Mouse (Mus musculus): ENCODE results near the gene Fam114a2. TPM values are rescaled to one million over a fixed set of nuclear protein-coding genes. Genes with fewer than 3 reads are reported as not detected.

The Fam114a2 gene
- polyA plus RNA-seq, 1 experiment from 2014 or later: 96.8 TPM

GRCm38 (mm10) chr11:57496462-57497039, 21.9 kb downstream of the Fam114a2 start:
- no peak overlapping the region for H3K9ac ChIP-seq (replicated peaks; ENCODE audit: low read length)
- ATAC-seq (ENCODE audit: low FRiP score, low TSS enrichment): no peak
- H3K9me3 ChIP-seq (ENCODE audit: low read length): no peaks in the 10 kb centered on the region
- H3K4me3 ChIP-seq (ENCODE audit: low read length): no peak overlapping the region
- peaks cover 57% of the 10 kb centered on the region for H3K36me3 ChIP-seq (ENCODE audit: insufficient read depth, low read length)
- no peaks in the 10 kb centered on the region for H3K27me3 ChIP-seq (ENCODE audit: insufficient read depth, low read length)
- no peak overlapping the region for H3K27ac ChIP-seq (ENCODE audit: low read length)
- 71% methylated on average over 3 of the region's 3 CpGs for WGBS
- no peak overlapping the region for H3K4me2 ChIP-seq (replicated peaks; ENCODE audit: low read depth, low read length)
- H3K4me1 ChIP-seq (ENCODE audit: insufficient read depth, low read length): no peaks in the 10 kb centered on the region

DNA sequence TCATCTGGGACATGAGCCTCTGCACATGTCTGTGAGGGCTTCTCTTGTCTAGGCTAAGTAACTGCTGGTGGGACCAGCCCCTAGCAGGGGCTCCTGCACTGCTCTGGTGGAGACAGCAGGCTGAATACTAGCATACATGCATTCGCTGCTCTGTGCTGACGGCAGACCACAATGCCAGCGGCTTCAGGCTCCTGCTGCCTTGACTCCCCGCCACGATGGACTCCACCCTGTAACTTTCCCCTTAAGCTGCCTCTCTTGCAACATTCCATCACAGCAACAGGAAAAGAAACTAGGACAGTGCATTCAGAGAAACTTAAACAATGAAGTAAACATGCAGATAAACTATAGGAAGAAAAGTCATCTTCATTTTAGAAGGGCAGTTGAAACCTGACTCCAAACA, 30.0 kb downstream of the Fam114a2 start:
- peaks cover 66% of the 10 kb centered on the region for H3K36me3 ChIP-seq (ENCODE audit: insufficient read depth, low read length)
- no peak for ATAC-seq (ENCODE audit: low FRiP score, low TSS enrichment)
- 91% methylated on average over 5 of the region's 5 CpGs for WGBS
- H3K27ac ChIP-seq (ENCODE audit: low read length): no peak overlapping the region
- H3K4me3 ChIP-seq (ENCODE audit: low read length): no peak overlapping the region
- H3K27me3 ChIP-seq (ENCODE audit: insufficient read depth, low read length): no peaks in the 10 kb centered on the region
- no peaks in the 10 kb centered on the region for H3K4me1 ChIP-seq (ENCODE audit: insufficient read depth, low read length)
- H3K4me2 ChIP-seq (replicated peaks; ENCODE audit: low read depth, low read length): no peak overlapping the region
- no peaks in the 10 kb centered on the region for H3K9me3 ChIP-seq (ENCODE audit: low read length)
- no peak overlapping the region for H3K9ac ChIP-seq (replicated peaks; ENCODE audit: low read length)

DNA sequence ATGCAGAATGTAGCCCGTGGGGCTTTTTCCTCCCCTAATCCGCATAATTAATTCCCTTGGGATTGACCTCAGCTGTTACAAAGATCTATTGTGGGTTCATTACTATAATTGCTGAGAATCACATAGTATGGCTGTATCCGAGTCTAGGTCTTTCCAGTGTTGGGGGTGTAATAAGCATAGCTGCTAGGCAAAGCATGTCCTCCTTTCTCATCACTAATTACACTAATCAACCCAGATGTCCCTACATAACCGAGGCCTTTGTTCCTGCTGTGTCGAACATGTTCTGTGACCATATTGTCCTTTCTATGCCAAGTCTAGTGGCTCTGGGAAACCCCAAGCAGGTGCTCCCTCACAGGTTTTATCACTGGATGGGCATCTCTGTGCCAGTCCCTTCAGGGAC, 40.3 kb downstream of the Fam114a2 start:
- ATAC-seq (ENCODE audit: low FRiP score, low TSS enrichment): no peak
- Histone ChIP-seq H3K9me3 (ENCODE audit: low read length) (no peaks in the 10 kb centered on the region), H3K9ac (replicated peaks; ENCODE audit: low read length) (no peak overlapping the region), H3K36me3 (ENCODE audit: insufficient read depth, low read length) (peaks cover 32% of the 10 kb centered on the region), H3K27ac (ENCODE audit: low read length) (no peak overlapping the region), H3K4me2 (replicated peaks; ENCODE audit: low read depth, low read length) (no peak overlapping the region), H3K27me3 (ENCODE audit: insufficient read depth, low read length) (no peaks in the 10 kb centered on the region), H3K4me1 (ENCODE audit: insufficient read depth, low read length) (no peaks in the 10 kb centered on the region), H3K4me3 (ENCODE audit: low read length) (no peak overlapping the region)
- WGBS: 86% methylated on average over 5 of the region's 5 CpGs

GRCm38 (mm10) chr11:57475119-57475518, 43.3 kb downstream of the Fam114a2 start:
- H3K4me2 ChIP-seq (replicated peaks; ENCODE audit: low read depth, low read length): no peak overlapping the region
- H3K4me1 ChIP-seq (ENCODE audit: insufficient read depth, low read length): no peaks in the 10 kb centered on the region
- H3K4me3 ChIP-seq (ENCODE audit: low read length): no peak overlapping the region
- 54% methylated on average over 6 of the region's 6 CpGs for WGBS
- H3K36me3 ChIP-seq (ENCODE audit: insufficient read depth, low read length): peaks cover 7% of the 10 kb centered on the region; the same call in 1 of the 2 replicates
- no peak overlapping the region for H3K9ac ChIP-seq (replicated peaks; ENCODE audit: low read length)
- no peaks in the 10 kb centered on the region for H3K27me3 ChIP-seq (ENCODE audit: insufficient read depth, low read length)
- H3K27ac ChIP-seq (ENCODE audit: low read length): no peak overlapping the region
- no peaks in the 10 kb centered on the region for H3K9me3 ChIP-seq (ENCODE audit: low read length)
- ATAC-seq (ENCODE audit: low FRiP score, low TSS enrichment): no peak

DNA sequence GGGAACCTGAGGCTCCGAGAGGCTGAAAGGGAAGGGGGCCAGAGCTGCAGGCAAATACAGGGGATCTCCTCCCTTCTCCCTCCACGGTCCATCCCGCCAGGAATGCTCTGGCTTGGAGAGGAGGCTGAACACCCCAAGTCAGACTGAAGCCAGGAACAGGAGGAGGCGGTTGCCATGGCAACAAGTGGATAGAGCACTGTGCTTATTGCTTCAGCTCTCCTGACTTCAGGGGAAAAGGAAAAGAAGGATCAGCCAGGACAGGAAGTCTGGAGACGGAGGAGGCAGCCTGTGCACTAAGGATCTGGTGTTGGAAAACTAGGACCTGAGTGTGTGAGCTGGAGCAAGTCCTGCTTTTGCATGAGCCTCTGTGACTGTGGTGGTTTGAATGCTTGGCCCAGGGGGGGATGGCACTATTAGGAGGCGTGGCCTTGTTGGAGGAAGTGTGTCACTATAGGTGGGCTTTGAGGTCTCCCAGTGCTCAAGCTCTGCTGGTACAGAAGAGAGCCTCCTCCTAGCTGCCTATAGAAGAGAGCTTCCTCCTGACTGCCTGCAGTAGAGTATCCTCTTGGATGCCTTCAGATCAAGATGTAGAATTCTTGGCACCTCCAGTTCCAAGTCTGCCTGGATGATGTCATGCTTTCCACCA, 44.0 kb downstream of the Fam114a2 start:
- no peak overlapping the region for H3K4me2 ChIP-seq (replicated peaks; ENCODE audit: low read depth, low read length)
- H3K27me3 ChIP-seq (ENCODE audit: insufficient read depth, low read length): no peaks in the 10 kb centered on the region
- 73% methylated on average over 6 of the region's 6 CpGs for WGBS
- no peaks in the 10 kb centered on the region for H3K9me3 ChIP-seq (ENCODE audit: low read length)
- H3K36me3 ChIP-seq (ENCODE audit: insufficient read depth, low read length): peaks cover 7% of the 10 kb centered on the region; the same call in 1 of the 2 replicates
- no peak for ATAC-seq (ENCODE audit: low FRiP score, low TSS enrichment)
- no peaks in the 10 kb centered on the region for H3K4me1 ChIP-seq (ENCODE audit: insufficient read depth, low read length)
- no peak overlapping the region for H3K27ac ChIP-seq (ENCODE audit: low read length)
- H3K4me3 ChIP-seq (ENCODE audit: low read length): no peak overlapping the region
- H3K9ac ChIP-seq (replicated peaks; ENCODE audit: low read length): no peak overlapping the region

GRCm38 (mm10) chr11:57470979-57471378, 47.4 kb downstream of the Fam114a2 start:
- H3K36me3 ChIP-seq (ENCODE audit: insufficient read depth, low read length): no peaks in the 10 kb centered on the region
- no peak overlapping the region for H3K4me2 ChIP-seq (replicated peaks; ENCODE audit: low read depth, low read length)
- no peaks in the 10 kb centered on the region for H3K4me1 ChIP-seq (ENCODE audit: insufficient read depth, low read length)
- H3K4me3 ChIP-seq (ENCODE audit: low read length): no peak overlapping the region
- no peak overlapping the region for H3K27ac ChIP-seq (ENCODE audit: low read length)
- H3K27me3 ChIP-seq (ENCODE audit: insufficient read depth, low read length): no peaks in the 10 kb centered on the region
- ATAC-seq (ENCODE audit: low FRiP score, low TSS enrichment): no peak
- 90% methylated on average over 7 of the region's 7 CpGs for WGBS
- no peaks in the 10 kb centered on the region for H3K9me3 ChIP-seq (ENCODE audit: low read length)
- no peak overlapping the region for H3K9ac ChIP-seq (replicated peaks; ENCODE audit: low read length)

DNA sequence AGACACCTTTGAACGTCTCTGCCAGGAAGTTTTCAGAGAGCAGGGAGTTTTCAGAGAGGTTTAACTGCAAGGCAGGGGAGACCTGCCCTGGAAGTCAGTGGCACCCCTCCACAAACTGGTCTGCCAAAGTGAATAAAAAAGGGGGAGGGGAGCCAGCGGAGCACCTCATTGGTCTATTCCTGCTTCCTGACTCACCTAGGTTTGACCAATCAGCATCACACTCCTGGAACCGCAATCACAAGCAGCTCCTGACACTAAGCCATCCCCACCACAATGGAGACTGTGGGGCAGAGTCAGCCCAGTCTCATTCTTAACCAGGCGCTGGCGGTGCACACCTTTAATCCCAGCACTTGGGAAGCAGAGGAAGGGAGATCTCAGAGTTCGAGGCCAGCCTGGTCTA, 48.4 kb downstream of the Fam114a2 start:
- no peak overlapping the region for H3K9ac ChIP-seq (replicated peaks; ENCODE audit: low read length)
- no peak overlapping the region for H3K4me3 ChIP-seq (ENCODE audit: low read length)
- H3K9me3 ChIP-seq (ENCODE audit: low read length): no peaks in the 10 kb centered on the region
- WGBS: 54% methylated on average over 6 of the region's 6 CpGs
- H3K4me1 ChIP-seq (ENCODE audit: insufficient read depth, low read length): no peaks in the 10 kb centered on the region
- no peaks in the 10 kb centered on the region for H3K36me3 ChIP-seq (ENCODE audit: insufficient read depth, low read length)
- H3K27me3 ChIP-seq (ENCODE audit: insufficient read depth, low read length): no peaks in the 10 kb centered on the region
- H3K4me2 ChIP-seq (replicated peaks; ENCODE audit: low read depth, low read length): no peak overlapping the region
- H3K27ac ChIP-seq (ENCODE audit: low read length): no peak overlapping the region
- ATAC-seq (ENCODE audit: low FRiP score, low TSS enrichment): no peak

DNA sequence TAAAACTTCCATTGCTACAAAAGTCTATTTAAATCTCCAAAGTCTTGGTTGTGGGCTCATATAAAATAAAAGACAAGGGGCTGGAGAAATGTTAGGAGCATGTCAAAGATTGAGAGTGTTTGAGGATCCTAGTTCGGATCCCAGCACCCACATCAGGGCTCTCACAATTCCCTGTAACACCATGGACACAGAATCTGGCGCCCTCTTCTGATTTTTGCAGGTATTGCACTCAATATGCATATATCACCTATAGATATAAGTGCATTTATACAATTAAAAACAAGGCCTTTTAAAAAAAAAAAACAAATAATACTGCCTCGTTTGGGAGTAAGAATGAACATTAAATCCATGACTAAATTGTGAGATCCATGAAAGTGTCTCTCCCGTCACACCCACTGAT, 49.7 kb downstream of the Fam114a2 start:
- Histone ChIP-seq H3K9ac (replicated peaks; ENCODE audit: low read length) (no peak overlapping the region), H3K9me3 (ENCODE audit: low read length) (no peaks in the 10 kb centered on the region), H3K27me3 (ENCODE audit: insufficient read depth, low read length) (no peaks in the 10 kb centered on the region), H3K4me3 (ENCODE audit: low read length) (no peak overlapping the region), H3K27ac (ENCODE audit: low read length) (no peak overlapping the region), H3K4me2 (replicated peaks; ENCODE audit: low read depth, low read length) (no peak overlapping the region), H3K4me1 (ENCODE audit: insufficient read depth, low read length) (no peaks in the 10 kb centered on the region), H3K36me3 (ENCODE audit: insufficient read depth, low read length) (no peaks in the 10 kb centered on the region)
- 81% methylated on average over 4 of the region's 4 CpGs for WGBS
- no peak for ATAC-seq (ENCODE audit: low FRiP score, low TSS enrichment)

GRCm38 (mm10) chr11:57467159-57468110, 51.0 kb downstream of the Fam114a2 start:
- WGBS: 59% methylated on average over 23 of the region's 23 CpGs
- Histone ChIP-seq H3K4me2 (replicated peaks; ENCODE audit: low read depth, low read length) (no peak overlapping the region), H3K36me3 (ENCODE audit: insufficient read depth, low read length) (no peaks in the 10 kb centered on the region), H3K27me3 (ENCODE audit: insufficient read depth, low read length) (no peaks in the 10 kb centered on the region), H3K27ac (ENCODE audit: low read length) (no peak overlapping the region), H3K4me1 (ENCODE audit: insufficient read depth, low read length) (no peaks in the 10 kb centered on the region), H3K4me3 (ENCODE audit: low read length) (no peak overlapping the region), H3K9ac (replicated peaks; ENCODE audit: low read length) (no peak overlapping the region), H3K9me3 (ENCODE audit: low read length) (no peaks in the 10 kb centered on the region)
- peak; percentile 71; the same call in 1 of the 2 replicates for ATAC-seq (ENCODE audit: low FRiP score, low TSS enrichment)
